Mouse (Mus musculus): Measurements from ENCODE around the gene Pdx1. TPM values are rescaled to one million over a fixed set of nuclear protein-coding genes. Genes with fewer than 3 reads are reported as not detected.

The Pdx1 gene
- polyA plus RNA-seq, 1 experiment from 2014 or later = 8.1 TPM

DNA sequence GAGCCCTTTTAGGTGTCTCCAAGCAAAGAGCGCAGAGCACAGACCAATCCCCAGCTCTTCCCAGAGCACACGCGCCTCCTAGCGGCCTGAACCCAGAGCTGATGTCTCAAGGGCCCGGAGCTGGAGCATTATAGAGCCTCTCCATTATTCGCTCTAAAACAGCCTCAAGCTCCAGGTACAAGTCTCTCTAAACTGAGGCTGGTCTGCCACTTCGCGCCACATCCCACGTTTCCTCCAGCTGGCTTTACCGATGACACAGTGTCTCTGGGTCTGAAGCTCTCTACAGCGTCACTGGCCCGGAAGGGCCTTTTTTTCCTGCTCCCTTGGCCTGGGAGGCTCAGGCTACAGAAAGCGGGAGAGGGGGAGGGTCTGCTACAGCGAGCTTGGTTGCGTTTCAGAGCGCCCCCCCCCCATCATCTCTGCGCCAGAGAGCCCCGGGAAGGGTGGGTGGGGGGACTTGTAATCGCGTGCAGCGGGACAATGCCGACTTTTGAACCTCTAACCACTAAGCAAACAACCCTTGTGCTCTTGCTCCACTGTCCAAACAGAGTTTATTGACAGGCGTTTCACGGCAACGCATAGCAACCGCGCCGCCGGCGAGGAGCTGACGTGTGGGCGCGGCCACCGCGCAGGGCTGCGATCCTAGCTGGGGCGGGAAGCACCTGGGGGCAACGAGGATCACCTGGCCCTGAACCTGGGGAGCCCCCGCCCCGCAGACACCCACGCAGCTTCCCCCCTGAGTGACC is 29.7 kb downstream of the Pdx1 start:
- 1% methylated on average over 41 of the region's 41 CpGs for WGBS
- no peaks in the 10 kb centered on the region for H3K36me3 ChIP-seq (ENCODE audit: control insufficient read depth, insufficient read depth, low read length)
- ATAC-seq (ENCODE audit: insufficient read depth, low FRiP score) = peak; percentile 89
- peak overlapping the region; percentile 54 for H3K4me2 ChIP-seq (ENCODE audit: low read depth, low read length)
- H3K9me3 ChIP-seq (replicated peaks; ENCODE audit: control insufficient read depth, low read length) = no peaks in the 10 kb centered on the region
- H3K4me1 ChIP-seq (ENCODE audit: control insufficient read depth, insufficient read depth, low read length) = peaks cover 7% of the 10 kb centered on the region; the same call in 1 of the 2 replicates
- H3K4me3 ChIP-seq (replicated peaks; ENCODE audit: low read length) = peak overlapping the region; percentile 29
- peaks cover 77% of the 10 kb centered on the region for H3K27me3 ChIP-seq (ENCODE audit: control insufficient read depth, insufficient read depth, low read length)
- peak overlapping the region; percentile 16; the same call in 1 of the 2 replicates for H3K9ac ChIP-seq (ENCODE audit: low read length)
- H3K27ac ChIP-seq (ENCODE audit: low read length) = no peak overlapping the region

DNA sequence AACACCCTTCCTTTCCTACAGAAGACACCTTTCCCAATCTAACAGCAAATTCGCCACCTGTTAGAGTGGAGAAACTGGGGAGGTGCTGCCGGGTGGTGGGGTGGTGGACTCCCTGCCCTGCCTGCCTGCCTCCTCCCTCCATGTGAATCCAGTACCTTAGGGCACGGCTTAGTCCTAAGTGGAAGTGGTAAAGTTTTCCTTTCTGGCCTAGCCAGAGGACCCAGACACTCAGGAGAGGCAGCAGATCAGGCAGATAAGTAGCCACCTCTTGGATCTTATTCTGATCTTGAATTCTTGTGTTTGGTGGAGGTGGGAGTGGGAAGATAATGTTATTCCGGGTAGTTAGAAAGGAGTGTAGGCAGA is 30.2 kb downstream of the Pdx1 start:
- H3K9ac ChIP-seq (ENCODE audit: low read length) = no peak overlapping the region
- H3K27ac ChIP-seq (ENCODE audit: low read length) = no peak overlapping the region
- peaks cover 78% of the 10 kb centered on the region for H3K27me3 ChIP-seq (ENCODE audit: control insufficient read depth, insufficient read depth, low read length)
- peak; percentile 48 for ATAC-seq (ENCODE audit: insufficient read depth, low FRiP score)
- WGBS = 5% methylated on average over 4 of the region's 4 CpGs
- H3K4me1 ChIP-seq (ENCODE audit: control insufficient read depth, insufficient read depth, low read length) = peaks cover 7% of the 10 kb centered on the region; the same call in 1 of the 2 replicates
- H3K4me3 ChIP-seq (replicated peaks; ENCODE audit: low read length) = 0 out of 2 replicates have a peak overlapping the region, but pooled peaks have one; percentile 1
- H3K36me3 ChIP-seq (ENCODE audit: control insufficient read depth, insufficient read depth, low read length) = no peaks in the 10 kb centered on the region
- H3K4me2 ChIP-seq (ENCODE audit: low read depth, low read length) = peak overlapping the region; percentile 54
- no peaks in the 10 kb centered on the region for H3K9me3 ChIP-seq (replicated peaks; ENCODE audit: control insufficient read depth, low read length)

DNA sequence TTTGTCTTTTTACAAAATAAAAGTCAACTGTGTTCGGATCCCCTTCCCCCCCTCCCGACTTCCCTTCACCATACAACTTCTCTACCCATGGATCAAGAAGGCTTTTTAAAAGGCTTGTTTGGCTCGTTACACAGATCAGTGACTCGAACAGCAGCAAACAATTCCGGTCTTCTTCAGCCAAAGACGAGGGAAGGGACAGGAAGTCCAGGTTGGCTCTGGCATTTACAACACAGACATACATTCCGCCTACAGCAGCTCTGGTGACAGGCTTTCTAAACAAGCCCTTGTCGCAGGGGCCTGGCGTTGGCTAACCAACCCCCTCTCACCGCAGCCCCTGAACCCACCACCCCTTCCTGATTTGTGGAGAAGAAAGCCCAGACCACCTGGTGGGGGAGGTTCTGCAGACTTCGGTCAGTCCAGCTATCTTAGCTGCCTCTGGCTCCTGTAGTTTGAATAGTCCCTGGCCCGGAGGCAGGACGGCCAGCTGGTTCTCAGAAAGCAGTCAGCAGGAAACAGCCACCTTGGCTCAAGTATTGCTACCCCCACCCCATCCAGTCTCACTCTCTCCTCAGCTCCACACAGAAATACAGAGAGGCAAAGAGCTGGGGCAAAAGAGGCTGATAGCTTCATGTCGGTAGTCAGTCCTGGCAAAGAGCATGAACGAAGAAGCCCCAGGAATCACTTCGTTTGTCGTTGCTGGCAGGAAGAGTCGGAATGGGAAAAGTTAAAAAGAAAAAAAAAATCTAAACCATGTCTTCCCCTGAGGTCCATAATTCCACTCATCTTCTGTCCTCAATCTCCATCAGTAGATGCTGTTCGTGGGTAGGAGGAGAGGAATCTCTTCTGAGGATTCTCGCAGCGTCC is 31.4 kb downstream of the Pdx1 start:
- Histone ChIP-seq H3K27ac (ENCODE audit: low read length) (no peak overlapping the region), H3K4me2 (ENCODE audit: low read depth, low read length) (no peak overlapping the region), H3K36me3 (ENCODE audit: control insufficient read depth, insufficient read depth, low read length) (no peaks in the 10 kb centered on the region), H3K9me3 (replicated peaks; ENCODE audit: control insufficient read depth, low read length) (no peaks in the 10 kb centered on the region), H3K27me3 (ENCODE audit: control insufficient read depth, insufficient read depth, low read length) (peaks cover 81% of the 10 kb centered on the region), H3K4me1 (ENCODE audit: control insufficient read depth, insufficient read depth, low read length) (peaks cover 7% of the 10 kb centered on the region), H3K4me3 (replicated peaks; ENCODE audit: low read length) (peak overlapping the region; percentile 5; the same call in 1 of the 2 replicates), H3K9ac (ENCODE audit: low read length) (0 out of 2 replicates have a peak overlapping the region, but pooled peaks have one; percentile 19)
- WGBS = 4% methylated on average over 21 of the region's 21 CpGs
- no peak for ATAC-seq (ENCODE audit: insufficient read depth, low FRiP score)

DNA sequence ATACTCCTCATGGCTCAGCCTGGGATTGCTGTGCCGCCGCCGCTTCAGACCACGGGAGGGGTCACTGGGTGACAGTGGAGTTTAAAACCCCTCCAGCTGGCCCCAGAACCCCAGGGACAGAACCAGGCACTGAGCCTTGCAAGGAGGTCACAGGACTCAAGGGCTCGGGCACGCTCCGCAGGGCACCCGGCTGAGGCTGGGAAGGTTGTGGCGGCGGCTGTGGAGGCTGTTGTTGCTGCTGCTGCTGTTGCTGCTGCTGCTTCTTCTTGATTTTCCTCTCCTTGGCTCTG is 32.0 kb downstream of the Pdx1 start:
- Histone ChIP-seq H3K9me3 (replicated peaks; ENCODE audit: control insufficient read depth, low read length) (no peaks in the 10 kb centered on the region), H3K36me3 (ENCODE audit: control insufficient read depth, insufficient read depth, low read length) (no peaks in the 10 kb centered on the region), H3K27ac (ENCODE audit: low read length) (no peak overlapping the region), H3K27me3 (ENCODE audit: control insufficient read depth, insufficient read depth, low read length) (peaks cover 87% of the 10 kb centered on the region), H3K4me2 (ENCODE audit: low read depth, low read length) (no peak overlapping the region), H3K4me3 (replicated peaks; ENCODE audit: low read length) (0 out of 2 replicates have a peak overlapping the region, but pooled peaks have one; percentile 1), H3K4me1 (ENCODE audit: control insufficient read depth, insufficient read depth, low read length) (peaks cover 7% of the 10 kb centered on the region), H3K9ac (ENCODE audit: low read length) (no peak overlapping the region)
- 6% methylated on average over 10 of the region's 10 CpGs for WGBS
- no peak for ATAC-seq (ENCODE audit: insufficient read depth, low FRiP score)

DNA sequence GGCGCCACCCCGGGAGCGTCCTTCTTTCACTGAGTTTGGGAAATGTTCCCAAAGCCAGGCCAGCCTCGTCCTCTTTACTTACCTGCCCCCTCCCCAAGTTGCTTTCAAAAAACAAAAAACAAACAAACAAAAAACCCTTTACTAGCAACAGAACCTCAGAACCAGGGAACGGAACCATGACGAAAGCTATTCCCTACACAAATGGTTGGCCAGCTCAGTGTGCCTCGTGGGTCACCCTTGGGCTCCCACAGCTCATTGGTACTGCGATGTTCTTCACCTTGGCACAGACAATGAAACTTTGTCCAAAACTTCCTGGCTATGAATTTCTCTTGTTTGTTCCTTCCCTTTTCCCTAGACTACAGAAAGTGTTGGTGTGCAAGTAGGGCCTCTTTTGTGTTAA is 32.4 kb downstream of the Pdx1 start:
- WGBS = 18% methylated on average over 8 of the region's 8 CpGs

DNA sequence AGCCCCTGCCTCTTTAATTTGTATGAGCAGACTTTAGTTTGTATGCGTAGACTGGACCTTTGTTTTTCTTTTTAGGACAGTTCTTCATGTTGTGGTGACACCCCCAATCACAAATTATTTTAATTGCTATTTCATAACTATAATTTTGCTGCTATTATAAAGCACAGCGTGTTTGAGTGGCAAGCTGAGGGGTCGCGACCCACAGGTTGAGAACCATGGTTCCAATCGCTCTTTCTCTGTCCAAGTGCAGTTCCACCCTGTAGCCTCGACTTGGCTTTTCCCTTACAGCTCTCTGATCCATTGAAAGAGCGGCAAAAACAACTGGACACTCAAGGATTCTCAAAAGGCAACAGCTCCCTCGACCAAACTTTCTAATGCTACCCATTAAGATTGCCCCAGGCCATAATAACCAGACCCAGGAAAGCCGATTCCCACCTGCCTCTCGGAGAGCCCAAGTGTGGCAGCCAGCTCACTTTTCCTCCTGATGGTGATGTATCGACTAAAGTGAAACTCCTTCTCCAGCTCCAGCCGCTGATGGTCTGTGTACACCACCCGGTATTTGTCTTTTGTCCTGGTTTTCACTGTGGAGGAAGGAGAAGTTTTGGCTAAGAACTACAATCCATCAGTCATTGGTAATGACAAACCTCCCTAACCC is 33.1 kb downstream of the Pdx1 start:
- Histone ChIP-seq H3K27ac (ENCODE audit: low read length) (no peak overlapping the region), H3K36me3 (ENCODE audit: control insufficient read depth, insufficient read depth, low read length) (no peaks in the 10 kb centered on the region), H3K9ac (ENCODE audit: low read length) (no peak overlapping the region), H3K4me2 (ENCODE audit: low read depth, low read length) (no peak overlapping the region), H3K9me3 (replicated peaks; ENCODE audit: control insufficient read depth, low read length) (no peaks in the 10 kb centered on the region), H3K4me3 (replicated peaks; ENCODE audit: low read length) (0 out of 2 replicates have a peak overlapping the region, but pooled peaks have one; percentile 1), H3K4me1 (ENCODE audit: control insufficient read depth, insufficient read depth, low read length) (peaks cover 7% of the 10 kb centered on the region), H3K27me3 (ENCODE audit: control insufficient read depth, insufficient read depth, low read length) (peaks cover 96% of the 10 kb centered on the region)
- no peak for ATAC-seq (ENCODE audit: insufficient read depth, low FRiP score)
- WGBS = 9% methylated on average over 13 of the region's 13 CpGs

More for the DNA sequence above, 32.4 kb downstream of the Pdx1 start:
- Histone ChIP-seq H3K4me2 (ENCODE audit: low read depth, low read length) (no peak overlapping the region), H3K9ac (ENCODE audit: low read length) (no peak overlapping the region), H3K9me3 (replicated peaks; ENCODE audit: control insufficient read depth, low read length) (no peaks in the 10 kb centered on the region), H3K27ac (ENCODE audit: low read length) (no peak overlapping the region), H3K36me3 (ENCODE audit: control insufficient read depth, insufficient read depth, low read length) (no peaks in the 10 kb centered on the region), H3K27me3 (ENCODE audit: control insufficient read depth, insufficient read depth, low read length) (peaks cover 91% of the 10 kb centered on the region), H3K4me3 (replicated peaks; ENCODE audit: low read length) (no peak overlapping the region), H3K4me1 (ENCODE audit: control insufficient read depth, insufficient read depth, low read length) (peaks cover 7% of the 10 kb centered on the region)
- ATAC-seq (ENCODE audit: insufficient read depth, low FRiP score) = no peak

DNA sequence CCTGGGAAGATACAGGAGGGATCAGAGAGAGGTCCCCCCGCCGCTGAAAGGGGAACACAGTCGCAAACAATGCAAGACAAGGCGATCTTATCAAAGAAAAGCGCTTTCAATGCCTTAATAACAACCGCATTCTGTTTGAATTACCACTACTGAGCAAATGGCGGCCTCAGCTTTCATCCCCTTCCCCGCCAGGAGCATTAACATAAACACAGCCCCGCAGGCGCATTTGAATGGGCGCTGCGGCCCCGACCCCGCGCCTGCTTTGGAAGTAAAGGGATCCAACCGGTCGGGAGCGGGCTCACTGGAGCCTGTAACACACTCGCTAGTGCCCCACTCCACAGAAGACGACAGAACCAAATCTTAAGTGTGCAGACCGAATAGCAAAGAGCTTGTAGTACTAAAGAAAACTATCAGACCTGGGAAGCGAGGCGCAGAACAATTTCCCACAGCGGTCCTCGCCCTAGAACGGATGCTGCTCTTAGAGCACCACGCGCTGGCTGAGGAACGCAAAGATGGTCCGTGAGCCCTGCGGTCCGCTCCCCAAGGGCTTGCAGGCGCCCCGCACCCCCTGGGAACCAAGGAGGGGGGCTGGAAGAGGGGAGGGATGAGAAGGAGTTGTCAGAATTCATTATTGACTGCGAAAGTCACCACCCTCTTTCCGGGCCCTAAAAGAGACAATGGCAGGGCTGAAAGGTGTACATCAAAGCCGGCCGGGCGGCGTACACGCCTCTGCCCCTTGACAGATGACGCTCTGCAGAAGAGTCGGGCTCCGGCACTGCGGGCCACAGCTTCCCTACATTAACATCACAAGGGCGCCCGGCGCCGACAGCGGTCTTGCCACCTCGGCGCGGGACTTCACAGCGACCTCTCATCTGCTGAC is 34.8 kb downstream of the Pdx1 start:
- Histone ChIP-seq H3K4me1 (ENCODE audit: control insufficient read depth, insufficient read depth, low read length) (peaks cover under 1% of the 10 kb centered on the region), H3K9ac (ENCODE audit: low read length) (0 out of 2 replicates have a peak overlapping the region, but pooled peaks have one; percentile 47), H3K4me2 (ENCODE audit: low read depth, low read length) (no peak overlapping the region), H3K27me3 (ENCODE audit: control insufficient read depth, insufficient read depth, low read length) (peaks cover 97% of the 10 kb centered on the region), H3K27ac (ENCODE audit: low read length) (no peak overlapping the region), H3K4me3 (replicated peaks; ENCODE audit: low read length) (peak overlapping the region; percentile 33), H3K36me3 (ENCODE audit: control insufficient read depth, insufficient read depth, low read length) (no peaks in the 10 kb centered on the region), H3K9me3 (replicated peaks; ENCODE audit: control insufficient read depth, low read length) (no peaks in the 10 kb centered on the region)
- under 1% methylated on average over 54 of the region's 54 CpGs for WGBS
- no peak for ATAC-seq (ENCODE audit: insufficient read depth, low FRiP score)

DNA sequence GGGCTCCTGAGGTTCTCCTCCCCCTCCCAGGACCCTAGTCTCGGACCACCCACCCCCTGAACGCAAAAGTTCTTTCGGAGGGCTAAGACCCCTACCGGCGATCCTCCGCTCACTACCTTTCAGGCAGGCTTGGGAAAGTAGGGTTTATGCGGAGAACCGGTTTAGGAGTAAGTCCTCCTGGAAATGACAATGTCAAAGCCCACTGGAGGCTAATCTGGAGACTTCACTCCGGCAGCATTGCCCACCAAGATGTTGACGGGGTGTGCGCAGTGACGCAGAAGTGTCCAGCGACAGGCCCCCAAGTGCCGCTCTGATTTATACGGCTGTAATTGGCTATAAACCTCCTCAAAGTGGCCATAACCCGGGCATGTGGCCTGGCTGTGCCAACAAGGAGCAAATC is 35.4 kb downstream of the Pdx1 start:
- Histone ChIP-seq H3K4me3 (replicated peaks; ENCODE audit: low read length) (peak overlapping the region; percentile 33), H3K9ac (ENCODE audit: low read length) (peak overlapping the region; percentile 47)

More for the DNA sequence above, 35.4 kb downstream of the Pdx1 start:
- Histone ChIP-seq H3K9me3 (replicated peaks; ENCODE audit: control insufficient read depth, low read length) (no peaks in the 10 kb centered on the region), H3K4me1 (ENCODE audit: control insufficient read depth, insufficient read depth, low read length) (no peaks in the 10 kb centered on the region; the same call in none of the 2 replicates), H3K27ac (ENCODE audit: low read length) (no peak overlapping the region), H3K36me3 (ENCODE audit: control insufficient read depth, insufficient read depth, low read length) (no peaks in the 10 kb centered on the region), H3K27me3 (ENCODE audit: control insufficient read depth, insufficient read depth, low read length) (peaks cover 98% of the 10 kb centered on the region), H3K4me2 (ENCODE audit: low read depth, low read length) (no peak overlapping the region)
- under 1% methylated on average over 16 of the region's 16 CpGs for WGBS
- no peak for ATAC-seq (ENCODE audit: insufficient read depth, low FRiP score)
